Mouse (Mus musculus): ENCODE measurements around the gene Slc5a4b.

DNA sequence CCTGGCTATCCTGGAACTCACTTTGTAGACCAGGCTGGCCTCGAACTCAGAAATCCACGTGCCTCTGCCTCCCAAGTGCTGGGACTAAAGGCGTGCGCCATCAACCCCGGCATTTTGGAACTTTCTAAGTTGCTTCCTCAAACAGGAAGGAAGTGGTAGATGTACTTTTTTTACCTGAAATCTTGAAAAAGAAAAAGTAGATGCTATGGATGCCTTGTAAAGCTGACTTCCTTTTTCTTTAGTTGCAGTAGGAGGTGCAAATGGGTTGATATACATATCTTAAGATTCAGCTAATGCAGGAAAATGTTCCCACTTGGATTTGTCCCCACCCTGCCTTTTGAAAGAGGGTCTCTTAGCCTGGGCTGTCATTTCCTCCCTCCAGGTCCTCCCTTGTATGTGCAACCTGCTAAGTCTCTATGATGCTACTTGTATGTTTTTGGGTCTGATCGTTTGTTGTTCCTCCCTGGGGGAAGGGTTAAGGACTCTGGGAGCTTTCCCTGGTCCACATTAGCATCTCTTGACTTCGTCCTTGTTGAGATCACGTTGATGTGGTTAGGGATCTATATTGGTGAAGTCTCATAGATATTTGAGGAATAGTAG is 76.7 kb downstream of the Slc5a4b start:
- TF ChIP-seq CTCF (IDR thresholded peaks at IDR 0.05; ENCODE audit: extremely low read depth, insufficient read length, insufficient replicate concordance, low read depth, low read length) (no peak), POLR2A (IDR thresholded peaks at IDR 0.05; ENCODE audit: low read depth, low read length) (no peak)

All from small intestine, adult 2 months (tissue).